Mouse (Mus musculus): ENCODE data around the gene Cfap77. TPM values are rescaled to one million over a fixed set of nuclear protein-coding genes. Genes with fewer than 3 reads are reported as not detected.

Cfap77 gene
- total and polyA plus RNA-seq, 2 experiments from 2014 or later = 1.3 to 3.3 TPM

DNA sequence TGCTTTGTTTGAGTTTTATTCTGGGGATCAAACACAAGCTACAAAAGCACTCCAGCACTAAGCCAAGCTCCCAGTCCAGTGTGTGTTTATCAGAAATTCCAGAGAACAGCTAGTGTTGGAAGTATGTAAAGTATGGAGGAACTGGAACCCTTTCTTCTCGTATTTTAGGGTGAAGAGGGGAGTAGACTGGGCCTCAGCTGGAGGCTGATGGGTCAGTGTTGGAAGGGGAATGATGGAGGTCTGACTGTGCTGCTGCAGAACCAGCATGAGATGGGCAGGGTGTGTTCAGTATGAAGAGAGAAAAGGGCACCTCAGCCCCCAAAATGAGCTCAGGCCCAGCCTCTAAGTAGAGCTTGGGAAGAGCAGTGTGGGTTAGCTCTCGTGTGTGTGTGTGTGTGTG is 21.4 kb upstream of the Cfap77 start:
- DNase-seq (ENCODE audit: low spot score) (no peak), ATAC-seq (ENCODE audit: low FRiP score) (no peak)
- H3K27me3 ChIP-seq (ENCODE audit: insufficient read depth, low read length) = no peaks in the 10 kb centered on the region
- peaks cover 64% of the 10 kb centered on the region for H3K36me3 ChIP-seq (ENCODE audit: insufficient read depth, low read length)
- H3K27ac ChIP-seq (ENCODE audit: low read depth, low read length) = no peak overlapping the region
- no peaks in the 10 kb centered on the region for H3K4me1 ChIP-seq (ENCODE audit: insufficient read depth, low read length)
- no peaks in the 10 kb centered on the region for H3K9me3 ChIP-seq (ENCODE audit: low read length)
- no peak overlapping the region for H3K9ac ChIP-seq (replicated peaks; ENCODE audit: low read length, poor library complexity, severe bottlenecking)
- no peak overlapping the region for H3K4me2 ChIP-seq (ENCODE audit: low read depth, low read length, poor library complexity, severe bottlenecking)
- H3K4me3 ChIP-seq (ENCODE audit: low read depth, low read length) = no peak overlapping the region
- TF ChIP-seq CTCF (IDR thresholded peaks at IDR 0.05) = no peak
- WGBS = 85% methylated on average over 2 of the region's 2 CpGs

DNA sequence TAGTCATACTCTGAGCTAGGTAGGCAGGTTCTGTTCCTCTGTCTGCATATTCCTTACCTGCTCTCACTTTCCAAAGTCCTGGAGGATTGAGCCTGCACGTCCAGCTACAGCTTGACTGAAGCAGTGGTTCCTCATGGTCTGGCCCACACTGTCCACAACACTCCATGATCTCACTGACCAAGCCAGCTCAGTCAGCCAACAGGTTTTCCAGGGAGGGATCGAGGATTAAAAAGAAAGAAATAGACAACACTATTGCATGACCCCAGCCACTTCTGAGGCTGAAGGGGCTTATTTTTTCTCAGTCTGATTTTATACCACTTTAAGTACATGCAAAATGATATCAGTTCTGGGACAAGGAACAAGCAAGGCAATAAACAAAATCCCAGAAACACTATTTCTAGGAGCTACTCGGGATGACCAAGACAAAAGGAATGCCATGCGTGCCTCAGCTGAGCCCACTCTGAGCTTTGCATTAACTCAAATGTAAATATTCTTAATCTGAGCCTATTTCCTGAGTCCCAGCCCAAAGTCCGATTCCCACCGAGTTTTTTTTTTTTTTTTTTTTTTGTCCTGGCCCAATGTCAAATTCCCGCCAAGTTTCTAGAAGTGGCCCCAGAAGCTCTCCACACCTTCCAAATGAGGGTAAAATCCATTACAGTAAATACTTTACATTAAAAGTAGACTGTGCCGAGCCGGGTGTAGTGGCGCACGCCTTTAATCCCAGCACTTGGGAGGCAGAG is 20.6 kb upstream of the Cfap77 start:
- Histone ChIP-seq H3K27me3 (ENCODE audit: insufficient read depth, low read length) (no peaks in the 10 kb centered on the region), H3K9me3 (ENCODE audit: low read length) (no peaks in the 10 kb centered on the region), H3K9ac (replicated peaks; ENCODE audit: low read length, poor library complexity, severe bottlenecking) (no peak overlapping the region), H3K36me3 (ENCODE audit: insufficient read depth, low read length) (peaks cover 65% of the 10 kb centered on the region), H3K27ac (ENCODE audit: low read depth, low read length) (no peak overlapping the region), H3K4me3 (ENCODE audit: low read depth, low read length) (no peak overlapping the region), H3K4me2 (ENCODE audit: low read depth, low read length, poor library complexity, severe bottlenecking) (no peak overlapping the region), H3K4me1 (ENCODE audit: insufficient read depth, low read length) (no peaks in the 10 kb centered on the region)
- DNase-seq (ENCODE audit: low spot score) (no peak), ATAC-seq (ENCODE audit: low FRiP score) (no peak)
- 88% methylated on average over 11 of the region's 11 CpGs for WGBS
- no peak for TF ChIP-seq CTCF (IDR thresholded peaks at IDR 0.05)

DNA sequence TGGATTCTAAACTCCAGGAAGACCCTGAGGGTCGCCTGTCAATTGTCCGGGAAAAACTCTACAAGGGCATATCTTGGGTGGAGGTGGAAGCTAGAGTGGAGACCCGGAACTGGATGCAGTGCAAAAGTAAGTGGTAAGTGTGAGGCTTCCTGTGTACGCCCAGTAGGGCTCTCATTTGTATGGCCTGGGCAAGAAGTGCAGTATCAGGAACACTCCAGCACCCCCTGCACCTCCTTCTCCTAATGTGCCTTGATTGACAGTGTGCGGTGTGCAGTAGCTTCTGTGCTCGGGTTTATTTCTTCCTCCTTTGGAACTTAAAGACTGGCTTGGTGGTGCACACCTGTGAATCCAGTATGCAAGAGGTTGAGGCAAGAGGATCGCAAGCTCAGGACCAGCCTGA is 19.8 kb upstream of the Cfap77 start:
- DNase-seq (ENCODE audit: low spot score) (no peak), ATAC-seq (ENCODE audit: low FRiP score) (no peak)
- no peak overlapping the region for H3K27ac ChIP-seq (ENCODE audit: low read depth, low read length)
- H3K9me3 ChIP-seq (ENCODE audit: low read length) = no peaks in the 10 kb centered on the region
- TF ChIP-seq CTCF (IDR thresholded peaks at IDR 0.05) = no peak
- WGBS = 96% methylated on average over 7 of the region's 7 CpGs
- H3K36me3 ChIP-seq (ENCODE audit: insufficient read depth, low read length) = peaks cover 64% of the 10 kb centered on the region
- no peak overlapping the region for H3K4me2 ChIP-seq (ENCODE audit: low read depth, low read length, poor library complexity, severe bottlenecking)
- no peaks in the 10 kb centered on the region for H3K4me1 ChIP-seq (ENCODE audit: insufficient read depth, low read length)
- H3K27me3 ChIP-seq (ENCODE audit: insufficient read depth, low read length) = no peaks in the 10 kb centered on the region
- no peak overlapping the region for H3K9ac ChIP-seq (replicated peaks; ENCODE audit: low read length, poor library complexity, severe bottlenecking)
- no peak overlapping the region for H3K4me3 ChIP-seq (ENCODE audit: low read depth, low read length)

DNA sequence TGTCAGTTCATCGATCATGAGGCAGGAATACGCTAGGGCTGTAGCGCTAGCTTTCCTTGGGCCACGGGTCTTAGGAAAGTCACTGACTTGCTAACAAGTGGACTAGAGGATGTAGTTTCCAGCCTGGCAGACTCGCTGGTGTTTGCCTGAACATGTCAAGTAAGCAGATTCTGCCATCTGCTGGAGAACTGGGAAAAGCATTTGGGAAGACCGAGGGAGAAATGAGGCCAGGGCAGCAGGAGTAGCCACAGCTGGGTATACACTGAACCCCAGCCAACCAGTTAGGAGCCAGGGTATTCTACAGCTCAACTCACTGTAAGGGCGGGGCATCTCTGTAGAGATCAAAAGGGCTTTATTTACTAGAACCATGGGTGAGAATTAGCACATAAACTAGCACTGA is 11.5 kb upstream of the Cfap77 start:
- no peak overlapping the region for H3K4me2 ChIP-seq (ENCODE audit: low read depth, low read length, poor library complexity, severe bottlenecking)
- H3K4me1 ChIP-seq (ENCODE audit: insufficient read depth, low read length) = no peaks in the 10 kb centered on the region
- no peaks in the 10 kb centered on the region for H3K27me3 ChIP-seq (ENCODE audit: insufficient read depth, low read length)
- TF ChIP-seq CTCF (IDR thresholded peaks at IDR 0.05) = peak; percentile 86
- DNase-seq (ENCODE audit: low spot score) (peak; percentile 82), ATAC-seq (ENCODE audit: low FRiP score) (no peak)
- no peak overlapping the region for H3K4me3 ChIP-seq (ENCODE audit: low read depth, low read length)
- H3K9ac ChIP-seq (replicated peaks; ENCODE audit: low read length, poor library complexity, severe bottlenecking) = no peak overlapping the region
- whole genome bisulfite sequencing = 49% methylated on average over 7 of the region's 7 CpGs
- H3K36me3 ChIP-seq (ENCODE audit: insufficient read depth, low read length) = peaks cover 21% of the 10 kb centered on the region
- H3K9me3 ChIP-seq (ENCODE audit: low read length) = no peaks in the 10 kb centered on the region
- H3K27ac ChIP-seq (ENCODE audit: low read depth, low read length) = no peak overlapping the region

DNA sequence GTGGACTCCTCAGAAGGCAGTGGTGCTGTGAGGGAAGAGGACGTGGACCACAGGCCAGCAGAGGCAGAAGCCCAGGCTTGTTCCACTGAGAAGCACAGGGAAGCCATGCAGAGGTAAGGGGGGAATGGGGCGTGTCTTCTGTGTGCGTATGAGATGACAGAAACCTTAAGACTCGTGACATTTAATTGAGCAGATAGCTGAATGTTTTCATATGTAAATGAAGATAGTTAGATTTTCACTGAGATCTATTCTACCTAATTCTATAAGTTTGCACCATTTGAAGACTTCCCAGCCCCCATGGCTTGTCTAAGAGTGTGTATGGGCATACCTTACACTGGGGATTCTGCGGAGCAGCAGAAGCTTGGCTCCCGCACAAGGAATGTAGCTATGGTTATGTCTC is 10.9 kb upstream of the Cfap77 start:
- no peak overlapping the region for H3K4me2 ChIP-seq (ENCODE audit: low read depth, low read length, poor library complexity, severe bottlenecking)
- no peak overlapping the region for H3K27ac ChIP-seq (ENCODE audit: low read depth, low read length)
- peaks cover 15% of the 10 kb centered on the region for H3K36me3 ChIP-seq (ENCODE audit: insufficient read depth, low read length)
- ATAC-seq (ENCODE audit: low FRiP score) (no peak), DNase-seq (ENCODE audit: low spot score) (no peak)
- H3K4me3 ChIP-seq (ENCODE audit: low read depth, low read length) = no peak overlapping the region
- no peaks in the 10 kb centered on the region for H3K27me3 ChIP-seq (ENCODE audit: insufficient read depth, low read length)
- H3K4me1 ChIP-seq (ENCODE audit: insufficient read depth, low read length) = no peaks in the 10 kb centered on the region
- 90% methylated on average over 6 of the region's 6 CpGs for WGBS
- TF ChIP-seq CTCF (IDR thresholded peaks at IDR 0.05) = no peak
- H3K9me3 ChIP-seq (ENCODE audit: low read length) = no peaks in the 10 kb centered on the region
- H3K9ac ChIP-seq (replicated peaks; ENCODE audit: low read length, poor library complexity, severe bottlenecking) = no peak overlapping the region

DNA sequence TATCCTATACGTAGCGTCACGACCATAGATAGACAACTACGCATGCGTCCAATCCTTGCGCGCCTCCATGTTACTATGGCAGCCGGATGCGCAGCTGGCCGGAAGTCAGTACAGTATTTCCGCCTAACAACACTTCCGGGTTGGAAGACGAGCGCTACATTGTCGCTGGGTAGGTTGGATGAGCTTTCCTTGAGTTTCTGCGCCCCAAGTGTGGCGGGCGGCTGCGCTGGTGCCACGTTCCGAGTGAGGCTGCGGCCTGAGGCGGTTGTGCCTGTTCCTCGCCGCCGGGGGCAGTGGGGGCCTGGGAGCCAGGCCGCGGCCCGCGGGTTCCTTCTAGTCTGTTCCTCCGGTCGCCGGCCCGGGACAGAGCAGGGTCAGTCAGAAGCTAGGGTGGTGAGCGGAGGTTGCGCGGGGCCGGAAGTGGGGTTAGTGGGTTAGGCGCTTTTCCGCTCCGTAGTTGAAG is 5.3 kb upstream of the Cfap77 start, which contains the start of gene Ttf1:
TSS of gene Ttf1 (plus strand) at position 128 of the 463 bp plus-strand sequence.
- TF ChIP-seq CTCF (IDR thresholded peaks at IDR 0.05) = peak; percentile 13; the same call in 1 of the 2 replicates
- WGBS = under 1% methylated on average over 40 of the region's 41 CpGs
- no peaks in the 10 kb centered on the region for H3K36me3 ChIP-seq (ENCODE audit: insufficient read depth, low read length)
- no peaks in the 10 kb centered on the region for H3K4me1 ChIP-seq (ENCODE audit: insufficient read depth, low read length)
- no peaks in the 10 kb centered on the region for H3K9me3 ChIP-seq (ENCODE audit: low read length)
- ATAC-seq (ENCODE audit: low FRiP score) = peak; percentile 96
- H3K4me2 ChIP-seq (ENCODE audit: low read depth, low read length, poor library complexity, severe bottlenecking) = peak within 1 kb of the TSS; percentile 66
- H3K27me3 ChIP-seq (ENCODE audit: insufficient read depth, low read length) = peaks cover 7% of the 10 kb centered on the region; the same call in 1 of the 2 replicates
- peak; percentile 97 for DNase-seq (ENCODE audit: low spot score)
- peak within 1 kb of the TSS; percentile 73 for H3K4me3 ChIP-seq (ENCODE audit: low read depth, low read length)
- peak within 1 kb of the TSS; percentile 50 for H3K9ac ChIP-seq (replicated peaks; ENCODE audit: low read length, poor library complexity, severe bottlenecking)
- peak within 1 kb of the TSS; percentile 73 for H3K27ac ChIP-seq (ENCODE audit: low read depth, low read length)
